Mouse (Mus musculus) cortical plate, adult 2 months (tissue): ENCODE results near the gene Chid1.

Experiments used
- CTCF ChIP-seq: fragments of 200-500 bp; IDR thresholded peaks from 2 replicates; pipeline ENCODE4 v1.5.1; 2011; ENCODE audit warnings: mild to moderate bottlenecking, control low read depth, low read length; ENCODE audit not compliant: insufficient read depth; ENCODE audit errors: extremely low read depth
- POLR2A ChIP-seq: fragments of 200-500 bp; IDR thresholded peaks from 2 replicates; pipeline ENCODE4 v1.6.1; 2011; ENCODE audit warnings: mild to moderate bottlenecking, low read length, control low read depth; ENCODE audit not compliant: insufficient read depth; ENCODE audit errors: extremely low read depth

DNA sequence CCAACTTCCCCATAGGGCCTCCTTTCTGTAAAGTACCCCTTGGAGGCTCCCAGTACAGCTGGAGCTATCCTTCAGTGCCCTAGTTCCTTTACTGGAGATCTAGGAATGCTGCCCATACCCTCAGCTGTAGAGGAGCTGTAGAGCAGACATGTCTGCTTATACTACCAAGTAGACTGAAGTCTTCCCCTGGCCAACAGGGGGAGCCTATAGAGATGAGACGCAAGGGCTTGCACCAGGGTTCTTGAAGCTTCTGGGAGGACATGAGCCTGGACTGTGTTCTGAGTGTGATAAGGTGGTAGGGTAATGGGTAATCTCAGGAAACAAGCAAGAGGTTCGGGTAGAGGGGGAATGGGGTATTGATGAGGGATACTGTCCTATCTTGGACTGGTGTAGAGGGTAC lies 48.5 kb downstream of the Chid1 start:
- TF ChIP-seq POLR2A (no peak), CTCF (peak; percentile 21; the same call in 1 of the 2 replicates)
